Mouse (Mus musculus) megakaryocyte progenitor cell, adult 5-6 weeks (primary cell): Measurements from ENCODE around the gene Metap1d. TPM values are rescaled to one million over a fixed set of nuclear protein-coding genes. Genes with fewer than 3 reads are reported as not detected.

Source experiments
- ATAC-seq: replicated peaks from 2 replicates; pipeline ENCODE4 v1.8.0; 2016; ENCODE audit warnings: mild to moderate bottlenecking, moderate TSS enrichment, inconsistent platforms; ENCODE audit not compliant: poor library complexity
- total RNA-seq, 2 experiments: library from RNA; stranded (forward) in 1 of 2; stranded (reverse) in 1 of 2; fragments of 157-497, 149-512 nt in 1 of 2; fragments of 200-1000 nt in 1 of 2; gene quantifications; 2 replicates each; pipeline versions ENCODE4 v1.2.3 to v1.2.4; 2015 to 2017

The Metap1d gene
- total RNA-seq, 2 experiments from 2014 or later: 21.3 to 39.8 TPM

DNA sequence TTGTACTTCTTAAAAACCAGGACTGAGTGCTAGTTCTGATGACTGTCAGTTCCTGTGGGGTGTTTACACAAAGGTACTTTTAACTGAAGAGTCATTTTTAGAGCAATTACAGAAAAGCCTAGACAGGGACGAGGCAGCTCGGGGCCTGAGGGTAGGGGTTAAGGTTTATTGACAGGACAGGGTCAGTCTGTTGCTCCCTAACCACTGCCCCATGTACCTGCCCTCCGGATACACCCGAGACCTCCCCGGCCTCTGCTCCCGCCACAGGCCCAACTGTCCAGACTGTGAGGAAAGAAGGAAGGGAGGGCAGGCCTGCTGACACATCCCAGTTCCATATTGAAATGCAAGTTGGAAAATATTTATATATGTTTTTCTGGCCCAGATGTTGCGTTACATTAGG, 20.8 kb downstream of the Metap1d start:
- no peak for ATAC-seq

DNA sequence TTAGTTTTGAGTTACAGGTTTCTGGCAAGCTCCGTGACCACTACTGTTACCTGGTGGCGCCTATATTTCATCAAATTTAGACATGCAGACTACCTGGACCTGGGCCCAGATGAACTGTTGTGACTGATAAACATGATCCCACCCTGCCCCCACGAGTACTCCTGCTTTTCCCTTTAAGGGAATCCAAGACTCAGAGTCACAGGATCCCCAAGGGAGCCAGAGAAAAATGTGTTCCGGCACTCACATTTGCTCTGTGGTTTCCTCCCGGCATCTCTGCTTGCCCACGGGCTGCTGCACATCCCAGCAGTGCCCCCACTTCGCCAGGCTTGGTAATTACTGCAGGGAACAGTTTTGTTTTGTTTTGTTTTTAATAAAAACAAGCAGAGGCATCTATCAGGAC, 21.3 kb downstream of the Metap1d start:
- no peak for ATAC-seq

DNA sequence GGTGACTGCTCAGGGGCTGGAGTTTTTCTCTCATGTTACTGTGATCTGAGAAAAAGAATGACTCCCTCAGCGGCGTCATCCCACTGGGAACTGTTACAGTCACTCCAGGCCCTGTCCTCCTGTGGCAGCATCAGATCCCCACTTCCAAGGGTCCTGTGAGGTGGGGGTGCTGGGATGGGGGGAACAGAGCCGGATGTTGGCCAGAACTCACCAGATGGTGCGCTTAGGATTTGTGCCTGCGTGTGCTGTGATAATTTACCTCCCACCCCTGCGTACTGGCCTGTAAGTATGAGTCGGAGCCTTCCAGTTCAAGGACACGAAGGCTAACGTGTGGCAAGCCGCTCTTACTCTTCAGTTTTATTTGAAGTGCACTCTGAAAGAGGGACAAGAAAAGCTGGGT, 22.2 kb downstream of the Metap1d start:
- ATAC-seq: no peak

DNA sequence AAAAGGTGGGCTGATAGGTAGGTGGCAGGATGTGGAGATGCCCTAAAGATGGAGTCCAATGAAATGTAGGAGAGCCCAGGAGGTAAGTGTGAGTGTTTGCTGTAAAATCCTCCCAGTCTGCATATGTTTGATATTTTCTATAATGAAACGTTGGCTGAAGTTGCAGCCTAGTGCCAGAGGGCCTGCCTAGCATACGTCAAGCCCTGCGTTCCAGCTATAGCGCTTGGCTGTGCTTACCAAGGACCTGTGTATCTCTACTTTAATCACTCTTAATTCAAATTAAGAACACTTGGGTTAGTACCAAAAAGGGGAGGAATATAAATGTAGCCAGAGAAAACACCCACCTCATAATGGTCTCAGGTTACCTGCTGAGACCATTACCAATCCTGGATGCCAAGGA, 22.7 kb downstream of the Metap1d start:
- no peak for ATAC-seq

DNA sequence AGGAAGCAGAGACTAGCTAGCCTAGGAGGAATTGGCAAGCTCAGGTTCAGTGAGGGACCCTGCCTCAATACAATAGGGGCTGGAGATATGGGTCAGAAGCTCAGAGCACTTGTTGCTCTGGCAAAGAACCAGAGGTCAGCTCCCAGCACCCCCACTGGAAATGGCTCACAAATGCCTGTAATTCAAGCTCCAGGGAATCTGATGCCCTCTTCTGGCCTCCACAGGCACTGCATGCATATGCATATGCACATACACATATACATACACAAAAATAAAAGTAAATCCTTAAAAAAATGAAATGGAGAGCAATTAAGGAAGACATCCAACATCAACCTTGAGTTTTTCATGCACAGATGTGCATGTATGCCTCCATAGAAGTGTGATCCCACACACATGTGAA, 24.7 kb downstream of the Metap1d start:
- no peak for ATAC-seq

DNA sequence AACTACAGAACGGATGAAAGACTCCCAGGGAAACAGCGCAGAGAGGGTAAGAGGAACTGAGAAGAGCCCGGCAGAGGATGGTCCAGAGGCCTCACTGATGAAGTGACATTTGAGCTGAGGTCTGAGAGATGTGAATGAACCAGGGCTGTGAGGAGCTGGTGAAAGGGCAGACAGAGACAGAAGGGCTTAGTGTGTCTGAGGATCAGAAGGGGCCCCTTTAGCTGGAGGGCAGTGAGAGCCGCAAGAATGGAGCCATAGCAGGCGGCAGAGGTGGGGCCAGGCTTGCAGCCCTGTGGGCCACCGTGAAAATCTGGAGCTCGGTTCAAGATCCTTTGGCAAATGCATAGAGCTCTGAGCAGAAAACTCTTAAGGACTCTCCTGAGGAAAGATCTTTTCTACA, 26.8 kb downstream of the Metap1d start:
- no peak for ATAC-seq

DNA sequence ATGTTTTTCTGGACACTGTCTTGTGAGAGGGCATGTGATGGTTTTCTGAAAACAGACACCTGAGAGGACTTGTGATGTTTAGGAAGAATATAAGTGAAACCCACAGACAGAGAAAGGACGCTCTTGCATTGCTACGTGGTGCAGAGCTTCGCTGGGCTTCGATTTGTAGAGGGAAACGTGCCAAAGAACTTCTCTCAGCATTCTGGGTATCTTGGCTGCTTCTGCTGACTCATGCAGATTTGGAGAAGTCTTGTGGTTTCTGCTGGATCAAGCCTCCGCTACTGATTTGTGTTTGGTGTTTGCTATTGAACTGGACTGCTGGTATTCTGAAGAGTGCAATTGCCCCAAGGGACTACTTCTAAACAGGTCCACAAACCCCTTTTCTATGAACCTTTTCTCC, 28.7 kb downstream of the Metap1d start:
- ATAC-seq: peak; percentile 78

DNA sequence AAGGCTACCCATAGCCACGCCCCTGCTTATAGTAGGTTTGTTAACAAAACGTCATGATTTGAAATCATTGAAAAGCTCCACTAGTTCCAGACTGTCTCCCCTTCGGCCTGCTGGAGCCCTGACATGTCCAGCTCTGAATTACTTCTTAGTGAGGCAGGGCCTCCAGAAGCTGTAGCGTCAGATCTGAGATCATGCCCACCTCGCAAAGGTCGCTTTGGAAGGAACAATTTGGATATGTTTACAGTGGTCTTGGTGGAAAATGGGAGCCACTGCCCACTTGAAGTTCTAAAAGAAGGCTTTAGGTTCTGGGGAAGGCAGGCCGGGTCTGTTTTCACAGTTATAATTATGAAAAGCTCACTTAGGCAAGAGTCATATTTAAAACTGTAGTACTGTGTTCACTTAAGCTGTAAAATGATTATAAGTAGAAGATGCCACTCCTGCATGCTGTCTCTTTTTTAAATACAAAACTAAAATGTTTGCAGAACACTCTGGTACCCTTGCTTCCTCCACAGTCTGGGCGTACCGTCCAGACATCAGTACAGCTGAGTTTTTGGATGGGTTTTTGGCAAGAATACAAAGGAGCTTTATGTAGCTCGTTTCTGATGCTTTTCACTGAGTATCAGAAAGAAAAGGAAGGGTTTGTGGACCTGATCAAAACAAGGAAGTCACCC, 30.1 kb downstream of the Metap1d start:
- no peak for ATAC-seq

DNA sequence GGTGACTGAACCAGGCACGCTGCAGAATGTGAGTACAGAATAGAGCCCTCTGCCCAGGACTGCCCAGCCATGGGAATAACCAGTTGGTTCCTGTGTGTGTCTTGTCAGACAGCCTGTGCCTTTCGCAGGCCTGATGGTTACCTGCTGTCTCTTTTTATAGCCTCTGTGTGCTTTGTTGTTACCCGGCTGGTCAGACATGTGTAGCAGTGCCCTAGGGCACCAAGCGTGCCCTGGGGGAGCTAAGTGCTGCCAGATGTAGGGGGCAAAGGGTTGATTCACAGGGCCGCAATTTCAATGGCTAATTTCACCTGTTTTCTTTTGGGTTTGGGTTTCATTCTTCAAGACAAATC, 30.6 kb downstream of the Metap1d start:
- no peak for ATAC-seq

DNA sequence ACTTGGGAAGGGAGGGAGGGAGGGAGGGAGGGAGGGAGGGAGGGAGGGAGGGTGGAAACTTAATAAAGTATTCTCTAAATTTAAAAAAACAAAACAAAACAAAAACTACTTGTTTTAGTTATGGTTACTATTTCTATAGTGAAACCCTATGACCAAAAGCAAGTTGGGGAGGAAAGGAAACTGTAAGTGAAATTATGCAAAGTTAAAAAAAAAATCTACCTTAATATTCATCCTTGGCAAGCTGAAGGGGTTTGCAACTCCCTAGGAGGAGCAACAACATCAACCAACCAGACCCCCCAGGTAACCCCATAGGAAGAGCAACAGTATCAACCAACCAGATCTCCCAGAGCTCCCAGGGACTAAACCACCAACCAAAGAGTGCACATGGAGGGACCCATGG, 38.2 kb downstream of the Metap1d start:
- ATAC-seq: no peak

DNA sequence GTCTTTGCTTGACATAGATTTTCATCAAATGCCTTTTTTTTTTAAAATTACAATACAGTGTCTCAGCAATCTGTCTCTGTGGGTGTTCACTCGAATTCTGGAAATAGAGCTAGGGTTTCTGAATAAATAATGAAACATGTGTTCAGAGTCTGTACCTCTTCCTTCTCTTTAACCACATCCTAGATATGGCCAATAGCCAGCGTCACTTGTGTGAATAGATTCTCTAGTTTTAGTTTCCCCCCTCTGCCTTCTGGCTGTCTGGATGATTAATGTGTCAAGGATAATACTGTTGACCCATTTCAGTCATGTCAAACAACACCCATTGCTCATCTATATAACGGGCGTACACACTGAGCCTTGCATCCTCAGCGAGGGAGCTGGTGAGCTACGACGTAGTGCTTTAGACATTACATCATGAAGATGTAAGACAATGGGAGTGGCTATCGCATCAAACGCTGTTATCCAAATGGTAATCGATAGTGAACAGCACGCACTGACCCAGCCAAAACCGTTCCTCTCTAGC, 40.1 kb downstream of the Metap1d start:
- no peak for ATAC-seq

DNA sequence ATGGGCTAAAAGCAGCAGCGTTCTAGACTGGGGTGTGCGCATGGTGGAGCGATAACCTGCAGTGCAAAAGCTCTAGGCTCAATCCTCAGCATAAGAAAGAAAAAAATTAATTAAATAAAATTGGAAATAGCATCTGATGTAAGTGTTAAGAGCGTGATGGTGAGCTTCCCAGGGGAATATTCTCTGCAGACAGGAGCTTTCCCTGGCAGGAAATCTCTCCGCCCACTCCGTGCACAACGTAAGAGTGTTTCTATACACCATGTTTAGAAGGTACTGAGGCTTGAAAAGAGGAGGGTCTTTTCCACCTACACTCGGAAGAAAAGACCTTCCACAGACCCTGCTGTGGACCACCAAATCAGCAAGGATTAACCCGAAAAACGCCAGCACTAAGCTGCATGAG, 41.4 kb downstream of the Metap1d start:
- no peak for ATAC-seq

DNA sequence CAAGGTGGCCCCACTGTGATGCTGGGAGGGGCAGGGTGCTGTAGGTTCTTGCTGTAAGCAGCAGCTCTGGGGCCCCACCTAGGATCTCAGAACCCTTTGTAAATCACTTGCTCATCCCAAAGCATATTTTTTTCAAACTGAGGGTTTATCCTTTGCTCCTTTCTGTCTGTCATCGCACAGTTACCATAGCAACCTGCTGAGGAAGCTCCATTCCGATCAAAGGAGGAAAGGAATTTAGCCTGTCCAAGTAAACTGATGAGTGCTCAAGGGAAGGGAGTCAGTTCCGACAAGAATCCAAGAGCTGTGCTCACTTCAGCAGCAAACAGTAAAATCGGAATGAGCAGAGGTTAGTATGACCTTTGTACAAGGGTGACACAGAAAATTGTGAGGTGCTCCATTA, 41.9 kb downstream of the Metap1d start:
- ATAC-seq: no peak

DNA sequence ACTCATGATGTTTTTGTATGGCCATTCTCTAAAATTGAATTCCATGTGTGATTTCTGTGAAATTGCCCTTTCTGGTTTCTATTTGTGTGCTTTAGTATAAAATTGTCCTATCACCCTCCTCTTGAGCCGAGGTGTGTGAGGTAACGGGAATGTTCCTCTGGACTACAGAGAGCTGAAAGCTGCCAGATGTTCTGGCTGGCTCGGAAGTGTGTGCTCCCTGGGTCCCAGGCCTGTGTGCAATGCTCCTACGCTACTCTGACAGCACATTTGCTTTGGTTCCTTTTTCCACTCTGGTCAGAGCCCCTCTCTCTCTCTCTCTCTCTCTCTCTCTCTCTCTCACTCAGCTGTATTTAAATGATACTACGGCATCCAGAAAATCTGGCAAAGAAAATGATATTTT, 44.1 kb downstream of the Metap1d start:
- 0 out of 2 replicates have a peak, but pooled peaks have one; percentile 35 for ATAC-seq

DNA sequence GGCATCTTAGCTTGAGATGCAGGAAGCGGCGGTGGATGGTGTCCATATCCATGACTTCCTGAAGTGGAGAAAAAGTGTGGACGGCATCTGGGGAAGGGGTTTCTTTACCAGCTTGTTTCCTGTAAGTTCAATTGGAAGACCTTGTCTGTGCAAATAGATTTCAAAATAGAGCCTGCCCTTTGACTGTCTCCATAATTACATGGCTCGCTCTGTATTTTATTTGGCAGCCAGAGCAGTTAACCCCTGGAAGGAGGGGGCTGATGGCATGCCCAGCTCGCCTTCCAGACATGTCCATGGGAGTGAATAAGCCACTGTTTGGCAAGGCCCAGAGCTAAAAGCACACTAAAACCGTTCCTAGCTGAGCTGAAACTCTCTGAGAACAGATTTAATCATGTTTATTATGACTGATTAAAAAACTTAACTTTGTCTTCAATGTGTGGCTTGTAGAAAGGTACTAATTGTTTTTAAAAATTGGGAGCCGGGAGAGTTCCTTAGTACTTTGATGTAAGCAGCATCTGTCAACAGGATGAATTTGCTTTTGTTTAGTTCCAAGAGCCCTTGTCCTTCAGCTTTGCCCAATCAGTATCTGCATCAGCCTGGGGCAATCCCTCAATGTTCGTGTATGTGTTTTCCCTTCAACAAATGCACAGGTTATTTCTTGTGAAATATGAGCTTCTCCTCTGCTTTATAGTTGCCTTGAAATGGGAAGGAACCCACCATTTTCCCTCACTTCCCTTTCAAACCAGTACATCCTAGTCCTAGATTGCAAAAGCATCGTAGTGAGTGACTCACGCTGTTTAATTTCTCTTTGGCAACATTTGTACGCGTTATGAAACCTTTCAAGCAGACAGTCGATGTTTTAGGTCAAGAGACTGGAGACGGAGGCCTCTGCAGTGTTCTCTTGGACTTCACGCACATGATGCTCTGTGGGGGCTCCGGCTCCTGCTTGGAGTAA, 46.5 kb downstream of the Metap1d start:
- ATAC-seq: peak; percentile 94

DNA sequence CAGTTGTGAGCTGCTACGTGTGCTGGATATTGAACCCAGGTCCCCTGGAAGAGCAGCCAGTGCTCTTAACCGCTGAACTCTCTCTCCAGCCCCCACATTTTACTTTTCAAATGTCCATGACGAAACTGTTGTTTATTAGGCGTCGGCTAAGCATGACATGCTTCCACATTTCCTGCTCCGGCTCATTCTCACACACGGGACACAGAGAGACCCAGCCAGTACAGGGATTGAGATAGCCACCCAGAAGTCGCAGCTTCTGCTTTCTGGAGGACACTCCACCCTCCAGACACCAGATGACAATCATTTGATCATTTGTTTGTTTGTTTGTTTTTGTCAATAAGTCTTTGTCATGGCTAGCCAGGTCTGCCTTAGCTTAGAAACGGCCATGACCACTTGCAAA, 51.8 kb downstream of the Metap1d start:
- no peak for ATAC-seq

DNA sequence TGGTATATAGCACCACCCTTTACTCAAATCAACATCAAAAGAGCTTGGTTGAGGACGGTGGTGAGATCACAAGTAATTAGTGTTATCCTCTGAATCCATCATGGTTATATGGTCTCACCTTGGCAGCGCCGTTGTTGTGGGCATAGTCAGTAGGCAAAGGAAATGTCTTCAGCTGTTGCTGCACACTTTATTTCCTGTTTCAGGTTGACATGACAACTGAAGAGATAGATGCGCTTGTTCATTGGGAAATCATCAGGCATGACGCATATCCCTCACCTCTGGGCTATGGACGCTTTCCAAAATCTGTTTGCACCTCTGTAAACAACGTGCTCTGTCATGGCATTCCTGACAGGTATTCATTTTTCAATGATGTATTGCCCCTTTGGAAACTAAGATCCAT, 58.1 kb downstream of the Metap1d start:
- ATAC-seq: no peak

DNA sequence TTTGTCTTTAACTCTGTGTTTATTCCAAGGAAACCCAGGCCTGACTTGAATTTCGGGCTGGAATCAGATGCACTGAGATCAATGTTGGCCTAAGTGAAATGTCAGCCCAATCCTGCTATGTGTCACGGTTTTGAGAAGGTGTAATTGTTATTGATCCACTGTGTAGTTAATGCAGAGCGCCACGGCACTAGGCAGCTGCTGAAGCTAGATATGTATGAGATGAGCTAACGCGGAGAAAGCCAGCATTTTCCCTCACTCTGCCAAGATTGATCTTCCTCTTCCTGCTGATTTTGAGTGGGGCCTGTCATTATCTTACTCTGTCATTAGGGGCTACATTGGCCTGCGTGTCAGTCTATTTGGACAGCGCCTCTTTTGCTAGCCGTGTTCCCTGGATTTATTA, 59.2 kb downstream of the Metap1d start:
- ATAC-seq: no peak

DNA sequence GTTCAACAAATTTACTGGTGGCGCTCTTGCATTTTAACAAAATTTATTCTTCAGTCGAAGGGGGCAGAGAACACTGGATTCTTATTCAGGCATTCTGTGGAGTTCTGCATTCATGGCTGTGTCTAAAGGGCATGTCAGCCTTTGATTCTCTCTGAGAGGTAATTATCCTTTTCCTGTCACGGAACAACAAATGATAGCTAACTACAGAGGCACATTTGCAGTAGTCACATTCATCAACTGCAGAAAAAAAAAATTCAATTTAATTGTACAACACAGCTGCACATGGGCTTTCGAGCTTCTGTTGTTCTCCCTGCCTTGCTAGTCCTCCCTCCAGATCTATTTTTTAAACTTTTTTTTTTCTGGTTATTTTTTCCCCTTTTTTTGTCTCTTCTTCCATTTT, 63.9 kb downstream of the Metap1d start:
- ATAC-seq: no peak

DNA sequence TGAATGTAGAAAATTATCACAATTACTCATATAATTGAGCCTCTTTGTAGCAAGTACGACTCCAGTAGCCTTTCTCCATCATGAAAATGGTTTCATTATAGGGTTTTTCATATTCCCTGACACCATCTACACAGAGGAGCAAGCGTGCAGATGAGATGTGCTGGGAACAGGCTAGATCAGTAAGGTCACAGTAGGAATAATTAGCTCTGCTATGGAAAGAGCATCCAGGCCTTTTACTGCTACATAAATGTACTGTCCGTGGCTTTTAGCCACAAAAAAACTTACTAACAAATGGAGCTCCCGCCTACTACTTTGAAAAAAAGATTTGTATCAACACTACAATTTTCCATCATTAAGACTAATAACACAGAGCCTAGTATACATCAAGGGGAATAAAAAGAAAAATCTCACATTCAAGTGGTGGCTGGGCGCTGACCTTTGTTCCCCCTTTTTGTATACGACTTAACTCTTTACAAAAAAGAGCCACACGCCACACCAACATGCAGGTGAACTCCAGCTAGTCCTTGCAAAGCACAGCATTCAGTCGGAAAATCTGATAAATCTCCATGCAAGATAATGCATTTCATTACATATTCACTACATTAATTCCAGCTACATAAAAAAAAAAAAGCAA, 64.5 kb downstream of the Metap1d start:
- ATAC-seq: no peak

DNA sequence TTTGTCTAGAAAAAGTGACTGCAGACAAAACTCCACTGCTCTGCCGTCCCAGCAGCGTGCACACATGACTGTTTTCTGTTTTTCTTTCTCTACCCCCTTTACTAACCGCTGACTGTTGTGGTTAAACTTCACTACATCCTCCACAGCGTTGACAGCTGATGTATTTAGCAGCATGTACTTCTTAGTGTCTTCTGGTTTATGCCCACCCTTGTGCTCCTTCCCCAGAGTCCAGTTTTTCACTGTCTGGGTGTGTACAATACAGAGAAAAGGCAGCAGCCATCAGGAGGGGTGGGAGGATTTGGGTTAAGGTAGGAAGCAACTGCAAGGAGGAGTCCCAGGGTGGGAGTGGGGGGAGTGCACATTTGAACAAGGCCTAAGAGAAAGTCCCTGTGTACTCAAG, 69.8 kb downstream of the Metap1d start:
- no peak for ATAC-seq

DNA sequence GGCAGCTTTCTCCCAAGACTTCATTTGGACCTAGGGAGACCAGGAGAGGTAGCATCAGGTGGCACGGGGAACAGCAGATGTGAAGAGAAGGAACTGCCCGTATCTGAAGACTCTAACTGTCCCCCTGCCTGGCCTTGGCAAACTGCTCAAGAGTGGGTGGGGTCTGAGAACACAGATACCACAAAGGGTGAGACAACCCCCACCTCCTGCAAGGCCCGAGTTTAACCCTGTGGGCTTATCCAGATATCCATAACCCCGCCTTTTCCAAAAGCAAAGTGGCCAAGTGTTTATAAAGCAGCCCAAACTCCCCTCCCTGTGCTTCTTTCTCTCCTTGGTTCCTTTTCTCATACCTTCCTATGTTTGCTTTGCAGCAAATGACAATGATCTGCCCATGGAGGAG, 70.4 kb downstream of the Metap1d start:
- no peak for ATAC-seq
